Mouse (Mus musculus) kidney, postnatal 0 days (tissue): ENCODE results near the gene Ubxn11. TPM values are rescaled to one million over a fixed set of nuclear protein-coding genes. Genes with fewer than 3 reads are reported as not detected.

ENCODE experiments used
- ATAC-seq: fragments of 200-750 bp; cut with Nextera tagmentation; replicated peaks from 2 replicates; pipeline ENCODE4 v1.8.0; 2017; ENCODE audit warnings: low read depth, moderate number of reproducible peaks, moderate TSS enrichment, moderate library complexity; ENCODE audit not compliant: low FRiP score
- DNase-seq: peaks from one replicate; pipeline ENCODE4 v3.0.0-alpha.2; 2016; ENCODE audit warnings: low spot score
- H3K27ac ChIP-seq: fragments of 300-500 bp; sonication (generic); 2 replicates; pipeline ENCODE4 v1.5.1; 2014; ENCODE audit warnings: mild to moderate bottlenecking
- H3K27me3 ChIP-seq: fragments of 300-500 bp; sonication (generic); 2 replicates; pipeline ENCODE4 v1.6.1; 2014; ENCODE audit warnings: low read length, mixed read lengths; ENCODE audit not compliant: insufficient read depth
- H3K36me3 ChIP-seq: fragments of 300-500 bp; sonication (generic); 2 replicates; pipeline ENCODE4 v1.6.1; 2014; ENCODE audit warnings: low read length, mixed read lengths; ENCODE audit not compliant: insufficient read depth
- H3K4me1 ChIP-seq: fragments of 300-500 bp; sonication (generic); replicated peaks from 2 replicates; pipeline ENCODE4 v1.6.1; 2014; ENCODE audit warnings: antibody characterized with exemption, low read length, mixed read lengths; ENCODE audit not compliant: insufficient read depth
- H3K4me2 ChIP-seq: fragments of 300-500 bp; sonication (generic); 2 replicates; pipeline ENCODE4 v1.6.1; 2014; ENCODE audit warnings: mild to moderate bottlenecking, low read length, moderate library complexity, mixed read lengths
- H3K4me3 ChIP-seq: fragments of 300-500 bp; sonication (generic); replicated peaks from 2 replicates; pipeline ENCODE4 v1.5.1; 2014; ENCODE audit warnings: low read depth, low read length
- H3K9ac ChIP-seq: fragments of 300-500 bp; sonication (generic); 2 replicates; pipeline ENCODE4 v1.6.1; 2014; ENCODE audit warnings: low read depth, low read length
- H3K9me3 ChIP-seq: fragments of 300-500 bp; sonication (generic); replicated peaks from 2 replicates; pipeline ENCODE4 v1.6.1; 2016; ENCODE audit warnings: low read length, inconsistent platforms, mixed read lengths
- CTCF ChIP-seq: IDR thresholded peaks from 2 replicates; pipeline ENCODE4 v1.5.1; 2016; ENCODE audit warnings: antibody characterized with exemption, low read depth, mild to moderate bottlenecking, moderate library complexity
- WGBS: fragments of 180-500 bp; shearing (Covaris S2); extraction: QIAGEN DNeasy Blood & Tissue Kit; methylation state at CpG from one replicate; pipeline ENCODE4 v1.1.7; 2014; 5-methylcytosine and 5-hydroxymethylcytosine counted together
- polyA plus RNA-seq: library from polyadenylated mRNA; unstranded; fragments of >200 nt; fragmentation: Nextera tagmentation; extraction: Ambion mirVana; gene quantifications from 2 replicates; pipeline ENCODE4 v1.2.1, GENCODE M21; 2015

The Ubxn11 gene
- polyA plus RNA-seq, 1 experiment from 2014 or later = 7.8 TPM

DNA sequence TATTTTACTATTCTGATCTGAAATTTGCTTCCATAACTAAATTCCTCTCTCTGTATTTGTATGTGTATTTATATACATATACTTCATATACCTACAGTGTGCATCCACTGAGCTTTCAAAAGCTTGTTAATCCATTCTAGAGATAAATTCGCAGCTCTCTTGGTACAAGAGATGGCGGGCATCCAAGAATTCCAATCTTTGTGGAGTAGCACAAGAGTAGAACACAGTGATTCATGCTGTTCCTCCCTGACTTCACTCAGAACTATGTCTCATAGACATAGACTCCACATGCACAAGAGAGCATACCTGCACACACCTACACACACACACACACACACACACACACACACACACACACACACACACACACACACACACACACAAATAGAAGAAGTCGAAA, 70.0 kb downstream of the Ubxn11 start:
- H3K4me2 ChIP-seq = no peak overlapping the region
- TF ChIP-seq CTCF = no peak
- H3K27me3 ChIP-seq = no peaks in the 10 kb centered on the region
- no peaks in the 10 kb centered on the region for H3K9me3 ChIP-seq
- H3K36me3 ChIP-seq = 0 out of 2 replicates have a peak, but pooled peaks cover 2% of the 10 kb centered on the region
- 89% methylated on average over 3 of the region's 3 CpGs for WGBS
- no peaks in the 10 kb centered on the region for H3K4me1 ChIP-seq
- H3K27ac ChIP-seq = no peak overlapping the region
- H3K9ac ChIP-seq = no peak overlapping the region
- no peak overlapping the region for H3K4me3 ChIP-seq
- DNase-seq (no peak), ATAC-seq (no peak)

Other genes with a start within 250 kb of the Ubxn11 start
- 29.7 and 32.5 TPM in 2 replicates for gene Rps6ka1, start 214.8 kb upstream of the Ubxn11 start, polyA plus RNA-seq
- 1,962 and 2,114 TPM in 2 replicates for gene Hmgn2, start 133.9 kb upstream of the Ubxn11 start, polyA plus RNA-seq
- gene Dhdds, start 101.7 kb upstream of the Ubxn11 start, polyA plus RNA-seq = 35.3 and 36.9 TPM in 2 replicates
- gene Lin28a, start 83.7 kb upstream of the Ubxn11 start, polyA plus RNA-seq = 0.04 TPM in 1 of 2 replicates, not detected in the other
- gene Zfp683, start 48.7 kb upstream of the Ubxn11 start, polyA plus RNA-seq = not detected in 2 replicates
- 2.8 and 6.1 TPM in 2 replicates for gene Crybg2, start 41.8 kb upstream of the Ubxn11 start, polyA plus RNA-seq
- 14.7 and 18.9 TPM in 2 replicates for gene Cd52, start 7.5 kb upstream of the Ubxn11 start, polyA plus RNA-seq
- gene Sh3bgrl3, start 26.2 kb downstream of the Ubxn11 start, polyA plus RNA-seq = 452 and 455 TPM in 2 replicates
- 168 and 176 TPM in 2 replicates for gene Cep85, start 84.5 kb downstream of the Ubxn11 start, polyA plus RNA-seq
- 0.20 and 0.22 TPM in 2 replicates for gene Gm7534, start 100.4 kb downstream of the Ubxn11 start, polyA plus RNA-seq
- 0.41 and 0.42 TPM in 2 replicates for gene Catsper4, start 124.8 kb downstream of the Ubxn11 start, polyA plus RNA-seq
- 8.3 and 9.2 TPM in 2 replicates for gene Cnksr1, start 135.8 kb downstream of the Ubxn11 start, polyA plus RNA-seq
- gene E130218I03Rik, start 141.1 kb downstream of the Ubxn11 start, polyA plus RNA-seq = 0.08 and 0.29 TPM in 2 replicates
- gene Zfp593, start 143.0 kb downstream of the Ubxn11 start, polyA plus RNA-seq = 14.0 and 16.3 TPM in 2 replicates
- gene Gm30191, start 144.4 kb downstream of the Ubxn11 start, polyA plus RNA-seq = not detected in 2 replicates
- gene Grrp1, start 151.5 kb downstream of the Ubxn11 start, polyA plus RNA-seq = 10.8 and 12.3 TPM in 2 replicates
- gene Pdik1l, start 185.3 kb downstream of the Ubxn11 start, polyA plus RNA-seq = 12.5 and 14.1 TPM in 2 replicates
- 2.4 and 2.7 TPM in 2 replicates for gene Trim63, start 212.6 kb downstream of the Ubxn11 start, polyA plus RNA-seq
- 0.48 and 0.82 TPM in 2 replicates for gene Slc30a2, start 240.6 kb downstream of the Ubxn11 start, polyA plus RNA-seq